Mouse (Mus musculus) heart, postnatal 14 days (tissue): ENCODE data around the gene Cep170. TPM values are rescaled to one million over a fixed set of nuclear protein-coding genes. Genes with fewer than 3 reads are reported as not detected.
A peak's percentile ranks its signal among the peaks of the same experiment; 100 is the strongest.

Experiments
- DNase-seq, 2 experiments: peaks; one replicate each; pipeline ENCODE4 v3.0.0; 2021 to 2022
- intact Hi-C: fragments of 180-260 bp; cut with DNase I; formaldehyde crosslinking; loops from one replicate; pipeline ENCODE4 v1.15.1; 2025
- microRNA-seq, 2 experiments: library from miRNA; unstranded; fragments of <30 nt; microRNA quantifications; one replicate each; pipeline ENCODE4 v1.2.0; 2021 to 2022
- total RNA-seq, 2 experiments: library from RNA; stranded (reverse); gene quantifications; 2 replicates each; pipeline ENCODE4 v1.2.3; 2021

Cep170 gene
- total RNA-seq, 2 experiments from 2014 or later = 26.7 to 29.4 TPM

DNA sequence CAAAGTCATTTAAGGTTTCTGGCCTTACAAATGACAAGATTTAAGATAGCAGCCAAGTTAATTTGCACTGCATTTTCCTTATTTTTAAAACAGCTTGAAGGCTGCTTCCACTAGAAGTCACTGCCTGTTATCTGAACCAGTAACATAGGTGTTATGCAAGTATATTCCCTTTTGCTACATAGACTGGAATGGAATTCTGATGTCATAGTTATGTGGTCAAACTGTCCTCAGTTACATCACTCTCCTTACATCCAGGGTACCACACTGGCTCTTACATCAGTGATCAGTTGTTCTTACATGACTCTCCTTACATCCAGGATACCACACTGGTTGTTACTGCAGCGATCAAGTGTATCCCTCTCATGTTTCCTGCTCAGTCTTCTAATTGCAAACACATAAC lies 53.2 kb downstream of the Cep170 start:
- intact Hi-C loops = no loop called here
- DNase-seq = no peak

DNA sequence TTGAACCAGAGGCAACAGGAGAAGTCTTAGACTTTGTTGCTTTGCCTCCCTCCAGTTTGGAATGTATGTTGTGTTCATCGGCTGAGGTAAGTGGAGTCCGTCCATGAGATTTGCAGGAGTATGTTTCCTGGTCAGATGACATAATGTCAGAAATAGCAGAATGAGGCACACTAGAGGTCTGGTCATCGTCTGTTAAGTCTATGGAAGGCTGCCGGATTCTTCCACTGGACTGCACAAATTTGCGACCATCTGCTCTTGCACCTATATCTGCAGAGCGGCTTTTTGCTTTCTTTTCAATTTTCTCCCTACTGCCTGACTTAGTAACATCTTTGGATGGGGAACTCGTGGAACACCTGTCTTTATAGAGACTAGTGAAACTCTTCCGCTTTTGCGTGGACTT lies 58.3 kb downstream of the Cep170 start:
- intact Hi-C loops = no loop called here
- no peak for DNase-seq

DNA sequence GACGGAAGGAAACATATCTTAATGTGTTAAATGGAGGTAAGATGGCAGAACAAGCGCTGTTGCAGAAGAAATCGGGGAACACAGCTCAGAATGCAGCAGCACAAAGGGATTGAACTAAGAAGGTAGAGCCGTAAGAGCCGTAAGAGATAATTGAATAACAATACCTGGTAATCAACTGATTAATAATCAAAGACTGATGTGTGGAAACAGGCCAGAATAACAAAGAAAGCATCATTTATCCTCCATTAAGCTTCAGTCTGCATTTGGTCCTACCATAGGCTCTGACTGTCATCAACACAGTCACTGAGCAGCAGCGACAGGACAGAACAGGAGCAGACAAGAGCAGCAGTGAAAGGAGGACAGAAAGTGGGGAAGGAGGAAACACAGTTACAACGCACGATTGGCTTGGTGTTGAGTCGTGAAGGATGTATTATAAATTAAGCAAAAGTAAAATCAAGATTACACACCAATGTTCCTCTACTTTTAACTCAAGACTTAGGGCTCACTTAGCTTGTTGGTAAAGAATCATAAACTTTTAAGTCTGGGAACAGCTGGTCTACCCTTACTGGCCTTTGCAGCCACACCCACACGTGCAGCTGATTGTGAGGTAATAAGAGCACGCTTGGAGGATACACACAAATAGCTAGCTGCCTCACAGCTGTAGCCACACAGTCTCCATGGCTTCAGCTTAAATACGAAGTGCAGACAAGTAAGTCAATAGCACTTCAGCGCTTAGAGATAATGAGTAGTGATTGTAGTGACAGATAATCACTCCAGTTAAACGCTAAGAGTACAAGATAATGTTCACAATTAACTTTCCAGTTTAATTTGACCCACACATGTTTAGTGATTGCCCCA lies 59.8 kb downstream of the Cep170 start:
- intact Hi-C loops = no loop called here

DNA sequence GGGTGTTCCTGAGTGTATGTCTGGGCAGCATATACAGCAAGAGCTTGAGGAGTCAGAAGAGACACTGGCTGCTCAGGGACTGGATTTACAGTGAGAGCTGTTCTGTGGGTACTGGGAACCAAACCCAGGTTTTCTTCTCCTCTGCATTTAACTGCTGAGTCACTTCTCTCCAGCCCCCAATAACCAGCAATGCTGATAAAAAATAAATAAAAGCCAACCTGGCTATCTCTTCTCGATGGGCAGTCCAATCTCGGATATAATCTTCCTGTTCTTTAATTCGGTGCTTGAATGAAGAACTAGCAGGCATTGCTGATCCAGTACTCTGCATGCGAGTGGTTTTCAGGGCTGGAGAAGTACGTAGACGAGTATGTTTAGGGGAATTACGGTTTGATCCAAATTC lies 64.2 kb downstream of the Cep170 start:
- DNase-seq = no peak
- intact Hi-C loops = no loop called here

More for the DNA sequence above, 59.8 kb downstream of the Cep170 start:
- DNase-seq = no peak

DNA sequence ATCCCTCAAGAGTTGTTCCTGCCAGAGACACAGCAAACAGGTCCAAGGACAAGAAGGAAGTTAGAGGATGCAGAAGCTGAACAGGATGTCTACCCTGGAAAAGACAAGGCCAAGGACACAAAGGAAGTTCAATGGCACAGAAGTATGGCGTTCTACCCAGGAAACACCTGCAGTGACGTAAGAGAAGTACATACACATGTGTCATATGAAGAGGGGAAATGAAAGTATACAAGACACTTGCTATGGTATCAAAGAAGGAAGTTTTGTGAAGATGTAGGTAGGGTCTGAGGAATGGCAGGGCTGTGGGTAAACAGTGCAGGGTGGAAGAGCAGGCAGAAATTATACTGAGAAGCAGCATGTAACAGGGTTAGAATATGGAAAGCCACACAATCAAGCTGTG lies 81.0 kb downstream of the Cep170 start:
- intact Hi-C loops = no loop called here
- no peak for DNase-seq

DNA sequence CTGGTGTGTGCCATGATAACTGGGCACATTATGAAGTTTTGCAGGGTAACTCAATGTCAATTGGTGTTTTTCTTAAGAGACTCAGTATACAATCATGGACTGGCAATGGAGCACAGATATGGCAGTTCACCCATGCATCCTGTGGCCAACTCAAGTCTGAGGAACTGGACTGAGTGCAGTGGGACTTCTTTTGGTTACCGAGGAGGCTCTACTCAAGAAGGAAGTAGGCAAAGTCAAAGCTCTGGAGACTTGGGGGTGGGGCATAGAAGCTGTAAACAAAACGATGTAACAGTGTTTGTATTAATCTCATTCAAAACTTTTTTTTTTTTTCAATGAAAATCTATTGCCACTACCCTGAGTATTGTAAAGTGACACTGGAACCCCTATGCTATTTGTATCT lies 83.3 kb downstream of the Cep170 start:
- intact Hi-C loops = no loop called here
- DNase-seq = no peak

DNA sequence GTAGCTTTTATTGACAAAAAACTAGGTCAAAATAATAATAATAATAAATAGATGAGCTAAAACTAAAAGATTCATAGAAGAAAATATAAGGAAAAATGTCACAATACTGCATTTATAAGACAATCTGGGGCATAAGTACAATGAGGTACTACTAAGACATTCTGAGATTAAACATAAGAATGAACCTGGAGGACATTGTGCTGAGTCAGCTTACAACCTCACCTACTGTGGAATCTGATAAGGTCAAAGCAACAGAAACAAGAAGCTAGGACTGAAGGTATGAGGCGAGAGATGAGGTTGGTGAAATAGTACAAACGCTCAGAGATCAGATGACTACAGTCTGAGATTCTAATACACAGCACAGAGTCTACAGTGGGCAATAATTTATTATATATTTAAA lies 86.5 kb downstream of the Cep170 start:
- intact Hi-C loops = no loop called here
- no peak for DNase-seq

DNA sequence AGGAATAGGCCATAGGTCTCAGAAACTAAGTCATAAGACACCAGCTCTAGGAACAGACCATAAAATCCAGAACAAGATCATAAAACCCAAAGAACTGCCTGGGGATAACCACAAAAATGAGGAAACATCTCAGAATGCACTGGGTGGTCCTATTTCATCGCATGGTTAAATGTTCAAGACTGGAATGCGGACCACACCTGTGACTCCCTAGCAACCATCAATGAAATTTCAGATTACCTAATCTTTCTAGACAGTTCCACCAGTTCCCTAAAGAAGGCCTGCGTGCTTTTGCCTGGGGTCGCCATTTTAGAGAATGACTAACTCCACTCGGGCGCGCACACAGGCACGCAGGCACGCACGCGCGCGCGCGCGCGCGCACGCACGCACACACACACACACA lies 89.1 kb downstream of the Cep170 start:
- no peak for DNase-seq
- intact Hi-C loops = no loop called here

DNA sequence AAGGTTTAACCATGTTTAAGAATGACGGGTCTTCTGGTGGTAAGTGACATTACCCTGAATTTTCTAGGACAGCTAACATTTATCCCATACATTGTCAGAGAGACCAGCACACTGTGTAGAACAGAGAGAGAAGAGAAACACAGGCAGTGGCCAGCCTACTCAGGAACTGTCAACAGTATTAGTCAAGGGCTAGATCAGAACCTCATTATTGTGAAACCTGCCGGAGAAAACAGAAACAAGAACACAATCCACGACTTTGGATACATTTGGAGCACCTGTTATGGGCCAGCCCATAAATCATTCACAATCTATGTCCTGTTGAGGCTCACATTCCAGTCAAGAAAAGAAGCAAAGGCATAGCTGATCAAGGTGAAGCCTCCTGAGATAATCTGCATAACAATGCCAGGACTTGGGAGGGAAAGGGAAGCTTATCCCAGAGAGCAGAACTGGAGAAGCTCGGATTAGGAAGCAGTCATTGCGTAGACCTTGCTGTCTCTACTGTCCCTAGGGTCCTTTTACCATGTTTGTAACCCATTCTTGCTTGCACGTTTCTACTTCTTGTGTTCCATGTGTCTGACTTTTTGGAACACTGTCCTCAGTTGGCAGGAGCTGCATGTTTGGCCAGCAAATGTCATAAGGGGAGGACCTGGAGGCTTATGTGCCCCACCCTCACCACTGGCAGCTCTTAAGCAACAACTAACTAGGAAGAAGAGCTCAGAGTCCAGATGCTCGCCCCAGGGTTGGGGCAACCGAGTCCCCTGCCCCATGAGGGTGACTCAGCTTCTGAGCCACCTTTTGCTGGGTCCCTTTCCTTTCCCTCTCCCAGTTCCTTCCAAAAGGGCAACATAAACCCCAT lies 89.8 kb downstream of the Cep170 start:
- intact Hi-C loops = no loop called here
- peak; percentile 2 to 5 for DNase-seq

DNA sequence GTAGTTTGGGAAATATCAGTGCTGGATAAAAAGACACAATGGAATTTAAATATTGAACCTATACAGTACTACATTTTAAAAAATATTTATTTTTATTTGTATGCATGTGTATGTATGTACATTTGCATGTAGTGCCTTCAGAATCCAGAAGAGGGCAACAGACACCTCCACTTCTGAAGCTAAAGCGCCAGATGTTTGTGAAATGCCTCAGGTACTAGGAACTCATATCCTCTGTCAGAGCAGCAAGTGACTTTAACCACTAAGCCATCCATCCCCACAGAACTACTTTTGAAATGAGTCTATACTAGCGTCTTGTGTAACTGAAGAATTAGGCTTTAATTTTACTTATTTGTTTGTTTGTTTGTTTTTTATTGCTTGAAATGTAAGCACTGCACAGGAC lies 101.4 kb downstream of the Cep170 start:
- peak; percentile 19 to 52 for DNase-seq
- intact Hi-C loops = loop anchor here (1.0 kb wide), 1 partner anchor 150 kb away; no protein-coding TSS in a partner anchor

DNA sequence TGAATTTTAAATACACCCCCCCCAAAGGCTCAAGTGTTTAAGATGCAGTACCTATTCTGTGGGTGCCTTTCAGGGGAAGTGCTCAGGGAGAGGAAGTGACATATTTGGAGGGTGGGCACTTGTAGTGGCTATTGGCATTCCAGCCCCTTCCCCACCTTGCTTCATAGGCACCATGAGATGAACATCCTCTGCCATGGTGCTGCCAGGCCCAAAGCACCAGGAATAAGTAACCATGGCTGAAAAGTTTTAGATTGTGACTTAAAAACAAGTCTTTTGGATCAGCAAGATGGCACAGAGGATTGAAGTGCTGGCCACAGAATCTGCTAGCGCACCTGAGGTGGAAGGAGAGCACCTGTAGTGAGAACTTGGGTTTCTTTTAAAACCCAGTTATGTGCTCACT lies 113.6 kb downstream of the Cep170 start:
- intact Hi-C loops = no loop called here
- DNase-seq = no peak

DNA sequence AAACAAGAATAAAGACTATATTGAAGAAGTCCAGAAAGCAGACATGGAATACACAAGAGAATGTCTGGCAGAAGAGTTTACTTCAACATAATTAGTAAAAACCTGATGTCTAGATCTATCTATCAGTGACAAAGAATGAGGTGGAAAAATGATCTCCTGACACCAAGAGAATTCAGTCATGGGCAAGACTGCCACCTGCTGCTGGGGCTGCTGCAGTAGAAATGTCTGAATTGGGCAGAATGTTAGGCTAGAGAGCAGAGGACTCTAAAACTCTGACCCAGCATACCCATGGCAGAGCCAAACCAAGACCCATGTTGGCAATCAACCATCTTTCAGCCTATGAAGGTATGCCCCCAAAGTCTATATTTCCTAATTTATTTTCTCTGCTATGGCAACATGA lies 114.1 kb downstream of the Cep170 start:
- intact Hi-C loops = loop anchor here (1.0 kb wide), 1 partner anchor 763 kb away; no protein-coding TSS in a partner anchor
- peak; percentile 19 to 54 for DNase-seq

DNA sequence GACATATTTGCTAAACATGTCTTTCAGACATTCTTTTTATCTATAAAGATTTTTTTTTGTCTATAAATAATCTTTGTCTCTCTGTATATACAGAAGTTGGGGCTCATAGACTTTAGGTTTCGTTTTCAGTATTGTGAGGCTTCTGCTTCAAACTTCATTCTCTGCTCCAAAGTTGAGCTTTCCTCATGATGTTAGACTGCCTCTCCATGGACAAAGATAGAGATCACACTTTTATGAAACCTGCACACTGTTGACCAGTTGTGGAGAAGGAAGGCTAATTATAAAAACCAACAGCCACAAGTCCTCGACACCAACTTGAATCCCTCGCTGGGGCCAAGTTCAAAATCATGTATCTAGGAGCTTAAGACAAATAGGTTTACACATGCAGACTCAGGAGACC lies 115.2 kb downstream of the Cep170 start:
- intact Hi-C loops = loop anchor here (1.0 kb wide), 1 partner anchor 762 kb away; no protein-coding TSS in a partner anchor
- no peak for DNase-seq

DNA sequence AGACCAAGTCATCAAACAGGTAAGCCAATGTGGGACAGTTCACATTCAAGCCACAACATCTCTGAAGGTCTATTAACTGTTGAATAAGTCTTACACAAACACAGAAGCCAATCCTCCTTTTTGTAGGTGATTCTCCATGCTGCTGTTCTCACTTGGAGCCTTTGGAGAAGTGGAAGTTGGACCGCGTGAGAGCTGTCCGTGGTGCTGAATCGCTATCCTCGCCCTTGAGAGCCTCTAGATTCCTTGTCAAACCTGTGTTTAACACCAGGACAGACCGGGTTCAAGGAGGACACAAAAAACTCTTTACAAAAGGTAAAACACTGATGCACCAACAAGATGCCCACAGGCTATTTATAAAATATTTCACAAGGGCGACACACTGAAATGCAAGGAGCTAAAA lies 116.8 kb downstream of the Cep170 start:
- DNase-seq = peak; percentile 65 to 69
- intact Hi-C loops = loop anchor here (1.0 kb wide), 1 partner anchor 474 kb away; no protein-coding TSS in a partner anchor

DNA sequence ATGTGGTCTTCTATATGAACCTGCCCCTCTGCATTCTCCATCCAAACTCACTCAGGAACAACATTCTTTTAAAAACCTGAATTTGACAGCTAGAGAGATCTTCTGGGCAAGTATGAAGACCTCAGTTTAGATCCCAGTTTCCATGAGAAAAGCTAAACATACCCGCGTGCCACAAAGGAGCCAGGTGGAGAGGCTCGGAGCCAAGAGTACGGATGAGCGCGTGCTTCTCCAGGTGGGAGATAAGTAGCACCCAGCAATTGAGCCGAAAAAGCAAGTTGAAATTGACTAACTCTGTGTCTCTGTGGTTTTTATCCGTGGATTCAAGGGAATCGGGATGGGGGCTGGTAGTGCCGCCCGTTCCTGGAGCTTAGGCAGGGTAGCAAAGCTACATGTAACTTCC lies 122.8 kb downstream of the Cep170 start:
- DNase-seq = no peak
- intact Hi-C loops = no loop called here

DNA sequence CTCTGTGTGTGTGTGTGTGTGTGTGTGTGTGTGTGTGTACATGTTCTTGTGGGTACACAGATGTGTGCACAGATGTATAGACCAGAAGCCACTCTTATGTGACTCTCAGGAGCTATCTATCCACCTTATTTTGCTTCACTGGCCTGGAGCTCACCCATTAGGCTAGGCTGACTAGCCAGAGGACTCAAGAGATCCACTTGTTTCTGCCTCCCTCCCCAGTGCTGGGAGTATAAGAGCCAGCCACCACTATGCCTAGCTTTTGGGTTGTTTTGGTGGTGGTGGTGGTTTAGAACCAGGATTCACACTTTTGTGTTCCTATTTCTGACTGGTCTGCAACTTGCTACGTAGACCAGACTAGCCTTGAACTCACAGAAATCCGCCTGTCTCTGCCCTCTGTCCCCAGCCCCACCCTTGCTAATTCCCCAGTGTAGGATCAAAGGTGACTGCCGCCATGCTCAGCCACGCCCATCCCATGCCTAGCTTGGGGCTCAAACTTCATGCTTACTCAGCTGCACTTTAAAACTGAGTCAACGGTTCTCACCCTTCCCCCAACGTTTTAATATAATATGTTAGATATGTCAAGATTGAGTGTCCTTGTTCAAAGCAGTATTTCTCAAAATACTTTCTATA lies 125.5 kb downstream of the Cep170 start:
- DNase-seq = no peak
- intact Hi-C loops = no loop called here

Small RNA genes lying within 50 kb of the gene (microRNA-seq; reads per million reads assigned to microRNA genes)
- gene Mir350 = 248 to 376 reads per million in 2 experiments

Other genes with a start within 250 kb of the Cep170 start
- 1 to 10 TPM; 5.2 to 5.9 TPM for gene Sdccag8, start 593 bp upstream of the Cep170 start, total RNA-seq